Mouse (Mus musculus) testis, adult 10 weeks (tissue): ENCODE measurements around the gene Lrrc74b. TPM values are rescaled to one million over a fixed set of nuclear protein-coding genes. Genes with fewer than 3 reads are reported as not detected.

Experiments used
- polyA plus RNA-seq: library from polyadenylated mRNA; stranded (reverse); fragments of 350-450 nt; fragmentation: Illumina TruSeq; extraction: RNeasy Lipid Tissue Mini Kit (QIAGEN cat#74804); gene quantifications from one replicate; pipeline ENCODE4 v1.2.3, GENCODE M21; 2014; ENCODE audit warnings: low read depth, low replicate concordance

The Lrrc74b gene
- polyA plus RNA-seq: 0.31 TPM

DNA sequence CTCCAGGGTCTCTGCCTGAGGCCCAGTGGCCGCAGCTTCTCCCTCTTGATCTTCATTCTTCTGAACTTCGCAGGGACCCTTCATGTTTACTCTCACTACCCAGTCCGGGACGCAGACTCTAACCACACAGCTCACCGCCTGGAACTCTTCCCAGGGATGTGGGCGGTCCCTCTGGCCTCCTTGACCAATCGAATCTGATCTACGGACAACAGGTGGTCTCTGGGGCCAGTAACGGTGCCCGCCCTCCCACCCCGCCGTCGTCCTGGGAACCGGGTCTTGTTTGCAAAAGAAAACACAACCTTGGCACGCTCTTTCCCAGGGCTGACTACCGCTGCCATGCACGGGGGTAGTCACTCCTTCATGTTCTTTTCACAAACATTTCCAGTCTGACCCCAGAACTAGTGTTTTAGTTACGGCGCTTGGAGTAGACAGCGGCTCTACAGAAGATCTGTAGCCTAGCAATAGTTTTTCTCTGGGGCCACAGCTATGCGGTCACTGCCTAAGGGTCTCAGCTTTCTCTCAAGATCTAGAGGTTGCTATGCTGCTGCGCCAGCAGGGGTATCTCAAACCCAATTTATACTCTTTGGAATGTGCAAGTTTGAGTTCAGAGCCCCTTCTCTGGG lies at the start of gene Lrrc74b:
Lrrc74b (minus strand) TSS at position 120 of the 623 bp plus-strand sequence.

DNA sequence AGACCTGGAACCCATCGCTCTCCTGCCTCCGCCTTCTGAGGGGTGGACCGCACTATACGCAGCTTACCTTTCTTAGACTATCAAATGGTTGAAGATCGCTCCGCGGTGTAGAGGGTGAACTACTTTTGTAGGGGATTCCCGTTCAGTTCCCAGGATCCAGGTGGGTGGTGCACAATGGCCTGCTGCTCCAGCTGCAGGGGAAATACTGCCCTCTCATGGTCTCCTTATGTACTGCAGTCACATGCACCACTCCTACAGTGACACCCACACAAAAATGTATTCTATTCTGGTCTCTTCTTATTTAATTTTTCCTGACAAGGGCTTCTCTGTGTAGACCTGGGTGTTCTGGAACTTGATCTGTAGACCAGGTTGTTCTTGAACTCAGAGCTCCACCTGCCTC lies 22.0 kb upstream of the Lrrc74b start, which contains the start of gene Slc7a4:
Slc7a4 (minus strand) TSS at position 151 of the 400 bp plus-strand sequence.

DNA sequence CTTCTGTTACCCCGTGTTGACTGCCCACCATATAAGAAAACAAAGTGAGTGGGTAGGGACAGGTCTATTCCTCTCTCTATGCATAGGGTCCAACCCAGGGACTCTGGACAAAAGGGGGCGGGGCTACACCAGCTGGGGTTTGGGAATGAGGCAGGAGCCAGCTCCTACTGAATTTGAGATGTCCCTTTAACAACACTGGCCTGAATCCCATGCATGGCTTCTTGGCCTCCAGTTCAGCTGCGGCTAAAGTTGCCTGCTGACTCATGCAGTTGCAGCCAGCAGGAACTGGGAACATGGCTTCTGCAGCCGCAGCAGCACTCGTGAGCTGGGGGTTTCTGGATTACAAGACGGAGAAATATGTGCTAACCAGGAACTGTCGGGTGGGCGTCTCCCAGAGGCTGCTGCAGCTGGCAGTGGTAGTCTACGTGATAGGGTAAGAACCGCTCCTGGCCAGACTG lies 733 bp upstream of the Lrrc74b start, which contains the start of gene P2rx6:
P2rx6 (plus strand) TSS at position 135 of the 458 bp plus-strand sequence.

DNA sequence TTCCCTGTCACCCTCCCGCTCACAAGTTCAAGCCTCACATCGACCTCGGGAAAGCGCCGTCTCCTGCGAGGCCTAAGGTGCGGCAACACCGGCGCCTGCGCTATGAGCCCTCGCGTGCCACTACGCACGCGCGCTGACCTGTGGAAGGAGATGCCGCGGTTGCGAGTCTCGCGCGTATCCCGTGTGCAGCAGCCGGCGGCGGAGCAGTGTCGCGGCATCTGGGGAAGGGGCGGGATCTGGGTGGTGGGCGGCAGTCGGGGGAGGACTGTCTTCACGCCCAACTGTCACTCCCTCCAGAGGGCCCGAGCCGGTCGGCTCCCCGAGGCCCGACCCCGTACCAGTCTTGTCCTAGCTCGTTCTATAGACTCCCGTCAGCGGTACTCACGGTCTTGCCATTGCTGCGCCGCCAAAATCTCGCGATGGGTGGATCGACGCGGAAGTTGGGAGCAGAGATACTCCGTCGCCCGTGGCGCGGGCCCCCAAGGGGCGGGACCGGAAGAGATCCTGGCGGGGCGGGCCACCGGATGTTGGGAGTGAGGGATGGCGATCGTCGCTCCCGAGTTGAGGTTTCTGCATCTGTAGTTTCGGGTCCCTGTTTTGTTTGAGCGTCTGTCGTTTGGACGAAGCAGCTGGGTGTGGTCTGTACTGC lies 30.3 kb downstream of the Lrrc74b start, which contains the start of gene Thap7:
Thap7 (minus strand) TSS at position 497 of the 649 bp plus-strand sequence.

DNA sequence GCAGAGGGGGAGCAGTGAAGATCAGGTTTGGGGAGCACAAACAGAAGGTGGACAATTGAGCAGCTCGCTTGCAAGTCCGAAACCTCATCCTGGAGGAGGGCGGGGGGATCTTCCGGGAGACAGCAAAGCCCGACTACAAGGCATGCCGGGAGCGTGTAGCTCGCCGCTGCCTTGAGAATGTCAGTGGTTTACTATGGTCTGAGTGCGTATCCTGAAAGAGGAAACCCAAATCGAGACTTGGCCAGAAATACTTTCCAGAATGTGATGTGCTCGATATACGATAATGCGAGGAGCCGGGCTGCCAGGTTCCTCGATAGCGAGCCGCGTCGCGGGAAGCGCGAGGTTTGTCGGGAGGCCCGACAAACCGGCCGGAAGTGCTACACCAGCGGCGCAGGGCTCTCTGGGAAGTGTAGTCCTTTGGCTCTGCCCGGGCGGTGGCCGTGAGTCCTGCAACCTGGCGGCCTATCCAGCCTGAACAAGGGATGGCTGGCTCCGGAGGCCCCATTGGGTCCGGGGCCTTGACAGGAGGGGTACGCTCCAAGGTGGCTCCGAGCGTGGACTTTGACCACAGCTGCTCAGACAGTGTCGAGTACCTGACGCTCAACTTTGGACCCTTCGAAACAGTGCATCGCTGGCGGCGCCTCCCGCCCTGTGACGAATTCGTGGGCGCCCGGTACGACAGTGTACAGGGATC lies 52.4 kb downstream of the Lrrc74b start, which contains the start of gene Lztr1:
Lztr1 (plus strand) TSS at position 143 of the 694 bp plus-strand sequence.

Other genes with a start within 250 kb of the Lrrc74b start
- 0.10 TPM for gene Serpind1, start 229.9 kb downstream of the Lrrc74b start, polyA plus RNA-seq
- 51.2 TPM for gene Snap29, start 155.3 kb downstream of the Lrrc74b start, polyA plus RNA-seq
- 39.1 TPM for gene Pi4ka, start 154.9 kb downstream of the Lrrc74b start, polyA plus RNA-seq
- gene Crkl, start 109.3 kb downstream of the Lrrc74b start, polyA plus RNA-seq: 9.1 TPM
- 0.34 TPM for gene Aifm3, start 71.6 kb downstream of the Lrrc74b start, polyA plus RNA-seq
- gene Lztr1, start 52.6 kb downstream of the Lrrc74b start, polyA plus RNA-seq: 7.8 TPM
- 3.6 TPM for gene Thap7, start 30.1 kb downstream of the Lrrc74b start, polyA plus RNA-seq
- 0.21 TPM for gene P2rx6, start 638 bp upstream of the Lrrc74b start, polyA plus RNA-seq
- gene Slc7a4, start 22.0 kb upstream of the Lrrc74b start, polyA plus RNA-seq: 0.81 TPM
- 70.4 TPM for gene Smpd4, start 58.1 kb upstream of the Lrrc74b start, polyA plus RNA-seq
- gene Ccdc74a, start 85.2 kb upstream of the Lrrc74b start, polyA plus RNA-seq: 18.4 TPM
- 9.5 TPM for gene Med15, start 171.6 kb upstream of the Lrrc74b start, polyA plus RNA-seq
- gene Klhl22, start 198.4 kb upstream of the Lrrc74b start, polyA plus RNA-seq: 4.0 TPM
- not detected for gene Scarf2, start 236.0 kb upstream of the Lrrc74b start, polyA plus RNA-seq